Mouse (Mus musculus): ENCODE data around the gene Nol3. TPM values are rescaled to one million over a fixed set of nuclear protein-coding genes. Genes with fewer than 3 reads are reported as not detected.
A peak's percentile ranks its signal among the peaks of the same experiment; 100 is the strongest.
"Not testable (repeated sequence)": the region's sequence is repeated elsewhere in the genome, so short reads cannot be mapped to it uniquely, and the experiment has no call there.

Gene Nol3
- polyA plus RNA-seq (2012; ENCODE audit: insufficient read depth, insufficient read length, missing spikeins), result 57.4 and 71.2 TPM in 2 replicates

- Histone ChIP-seq H3K4me3 (ENCODE audit: insufficient read depth, low read depth, low read length) (peak within 1 kb of the TSS; percentile 66), H3K27ac (replicated peaks; ENCODE audit: low read depth, low read length) (no peak within 1 kb of the TSS), H3K4me1 (ENCODE audit: control insufficient read depth, insufficient read depth, insufficient read length, low read length) (no peaks in the 10 kb centered on the region)
Observed at GRCm38 (mm10) chr8:105275840-105276239, at the start of gene Nol3. Nol3 (plus strand) TSS chr8:105276140.

GRCm38 (mm10) chr8:105231503-105232320, 44.2 kb upstream of the Nol3 start:
- no peak overlapping the region for H3K27ac ChIP-seq (replicated peaks; ENCODE audit: low read depth, low read length)
- H3K4me1 ChIP-seq (ENCODE audit: control insufficient read depth, insufficient read depth, insufficient read length, low read length), result no peaks in the 10 kb centered on the region
- no peak overlapping the region for H3K4me3 ChIP-seq (ENCODE audit: insufficient read depth, low read depth, low read length)

DNA sequence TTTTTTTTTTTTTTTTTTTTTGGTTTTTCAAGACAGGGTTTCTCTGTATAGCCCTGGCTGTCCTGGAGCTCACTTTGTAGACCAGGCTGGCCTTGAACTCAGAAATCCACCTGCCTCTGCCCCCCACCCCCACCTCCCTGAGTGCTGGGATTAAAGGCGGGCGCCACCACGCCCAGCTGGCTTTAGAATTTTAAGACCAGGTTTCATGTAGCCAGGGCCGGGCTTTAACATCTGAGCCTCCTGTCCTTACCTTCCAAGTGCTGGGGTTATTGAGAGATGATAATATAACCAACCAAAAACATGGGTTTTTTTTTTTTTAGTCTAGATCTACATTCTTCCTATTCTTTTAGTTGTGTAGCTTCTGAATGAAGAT, 43.6 kb upstream of the Nol3 start:
- H3K4me1 ChIP-seq (ENCODE audit: control insufficient read depth, insufficient read depth, insufficient read length, low read length); H3K4me3 ChIP-seq (ENCODE audit: insufficient read depth, low read depth, low read length); H3K27ac ChIP-seq (replicated peaks; ENCODE audit: low read depth, low read length): not testable (repeated sequence)

DNA sequence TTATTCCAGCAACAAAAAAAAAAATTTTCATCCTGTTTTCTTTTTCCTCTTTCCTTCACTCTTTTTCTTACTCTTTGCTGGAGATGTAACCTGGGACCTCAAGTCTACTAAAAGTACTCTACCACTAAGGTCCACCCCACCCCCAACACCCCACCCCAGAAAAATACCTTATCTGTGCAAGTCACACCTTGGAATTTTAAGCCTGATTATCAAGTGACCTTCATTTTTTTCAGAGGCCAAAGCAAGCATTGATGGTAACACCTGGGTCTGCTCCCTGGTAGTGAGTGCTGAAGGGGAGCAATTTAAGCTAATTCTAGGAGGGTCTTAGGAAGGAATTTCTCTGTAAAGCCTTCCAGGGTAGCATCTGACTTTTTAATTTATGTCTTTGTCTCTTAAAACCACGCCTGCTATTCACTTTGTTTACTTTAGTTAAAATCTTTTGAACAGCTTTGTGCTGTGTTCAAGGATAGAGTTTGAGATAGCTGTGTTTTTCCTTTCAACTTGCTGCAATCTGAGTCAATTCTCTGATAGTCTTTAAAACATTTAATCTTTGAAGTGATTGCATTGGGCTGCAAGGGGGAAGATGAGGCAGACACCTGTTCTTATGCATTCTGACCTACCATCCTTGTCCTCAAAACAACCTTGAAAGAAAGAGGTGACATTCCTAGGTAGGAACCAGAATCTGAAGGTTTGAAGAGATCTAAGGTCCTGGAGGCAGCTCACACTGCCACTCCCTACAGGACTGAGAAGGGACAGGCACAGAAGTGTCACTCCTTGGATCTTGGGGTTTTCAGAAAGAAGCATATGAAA, 42.6 kb upstream of the Nol3 start:
- no peak overlapping the region for H3K27ac ChIP-seq (replicated peaks; ENCODE audit: low read depth, low read length)
- H3K4me1 ChIP-seq (ENCODE audit: control insufficient read depth, insufficient read depth, insufficient read length, low read length), result no peaks in the 10 kb centered on the region
- H3K4me3 ChIP-seq (ENCODE audit: insufficient read depth, low read depth, low read length), result no peak overlapping the region

GRCm38 (mm10) chr8:105235206-105235605, 40.7 kb upstream of the Nol3 start:
- Histone ChIP-seq H3K4me1 (ENCODE audit: control insufficient read depth, insufficient read depth, insufficient read length, low read length) (no peaks in the 10 kb centered on the region), H3K27ac (replicated peaks; ENCODE audit: low read depth, low read length) (no peak overlapping the region), H3K4me3 (ENCODE audit: insufficient read depth, low read depth, low read length) (no peak overlapping the region)

- H3K27ac ChIP-seq (replicated peaks; ENCODE audit: low read depth, low read length), result no peak overlapping the region
Observed at GRCm38 (mm10) chr8:105237442-105238142, 38.3 kb upstream of the Nol3 start.

DNA sequence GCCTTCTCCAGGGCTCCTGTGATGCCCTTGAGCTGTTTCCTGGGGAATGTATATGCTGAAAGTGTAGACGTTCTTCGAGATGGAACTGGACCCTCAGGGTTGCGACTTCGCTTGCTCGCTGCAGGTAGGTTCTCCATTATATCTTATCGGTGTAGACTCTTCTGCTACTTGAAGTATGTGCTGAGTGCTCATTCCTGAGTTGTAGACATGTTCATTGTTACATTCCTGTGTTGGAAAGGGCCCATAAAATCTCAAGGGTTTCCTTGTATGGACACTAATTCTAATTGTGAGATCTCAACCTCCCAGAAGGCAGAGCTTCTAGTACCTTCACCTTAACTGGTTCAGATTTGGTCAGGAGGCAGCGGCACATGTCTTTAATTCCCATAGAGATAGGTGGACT, 34.9 kb upstream of the Nol3 start:
- Histone ChIP-seq H3K4me3 (ENCODE audit: insufficient read depth, low read depth, low read length) (no peak overlapping the region), H3K27ac (replicated peaks; ENCODE audit: low read depth, low read length) (no peak overlapping the region), H3K4me1 (ENCODE audit: control insufficient read depth, insufficient read depth, insufficient read length, low read length) (no peaks in the 10 kb centered on the region)

More at GRCm38 (mm10) chr8:105237442-105238142, 38.3 kb upstream of the Nol3 start:
- no peak overlapping the region for H3K4me3 ChIP-seq (ENCODE audit: insufficient read depth, low read depth, low read length)
- H3K4me1 ChIP-seq (ENCODE audit: control insufficient read depth, insufficient read depth, insufficient read length, low read length), result no peaks in the 10 kb centered on the region

GRCm38 (mm10) chr8:105251954-105252353, 24.0 kb upstream of the Nol3 start:
- H3K4me3 ChIP-seq (ENCODE audit: insufficient read depth, low read depth, low read length), result no peak overlapping the region
- no peak overlapping the region for H3K27ac ChIP-seq (replicated peaks; ENCODE audit: low read depth, low read length)
- H3K4me1 ChIP-seq (ENCODE audit: control insufficient read depth, insufficient read depth, insufficient read length, low read length), result no peaks in the 10 kb centered on the region; the same call in 1 of the 2 replicates

DNA sequence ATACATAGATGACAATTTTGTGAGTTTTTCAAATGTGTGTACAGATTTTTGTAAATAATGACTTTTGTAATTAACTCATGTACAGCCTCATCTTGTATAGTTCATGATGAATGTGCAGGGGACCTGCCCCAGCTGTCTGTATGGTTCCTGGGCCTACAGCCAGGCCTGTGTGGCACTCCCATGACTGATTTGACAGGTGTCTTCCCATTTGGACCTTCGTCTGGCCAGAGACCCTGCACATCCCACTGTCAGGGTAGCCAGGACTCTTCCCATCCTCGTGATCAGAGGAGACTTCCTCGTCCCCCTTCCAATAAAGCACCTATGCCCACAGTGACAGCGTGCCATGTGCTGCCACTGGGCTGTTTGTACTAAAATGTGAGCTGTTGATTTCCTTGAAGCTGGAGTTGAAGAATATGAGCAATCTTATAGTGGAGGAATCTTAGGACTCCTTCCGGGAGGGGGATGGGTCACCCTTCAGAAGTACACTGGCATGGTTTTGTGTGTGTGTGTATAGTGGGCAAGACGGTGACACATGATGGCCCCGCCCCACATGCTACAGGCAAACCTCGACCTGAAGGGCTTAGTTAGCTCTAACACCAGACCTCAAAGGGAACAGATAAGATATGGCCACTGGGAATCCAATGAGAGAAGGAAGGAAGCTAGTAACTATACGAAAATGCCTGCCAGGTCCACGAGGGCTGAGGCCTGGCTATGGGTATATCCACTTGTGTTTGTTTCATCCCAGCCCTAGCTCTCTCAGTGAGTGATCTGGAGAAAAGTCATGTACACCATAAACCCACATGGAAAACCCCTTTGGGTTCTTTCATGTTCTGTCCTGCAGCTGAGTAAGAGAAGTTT, 23.0 kb upstream of the Nol3 start:
- Histone ChIP-seq H3K4me3 (ENCODE audit: insufficient read depth, low read depth, low read length) (no peak overlapping the region), H3K4me1 (ENCODE audit: control insufficient read depth, insufficient read depth, insufficient read length, low read length) (no peaks in the 10 kb centered on the region; the same call in 1 of the 2 replicates), H3K27ac (replicated peaks; ENCODE audit: low read depth, low read length) (no peak overlapping the region)

DNA sequence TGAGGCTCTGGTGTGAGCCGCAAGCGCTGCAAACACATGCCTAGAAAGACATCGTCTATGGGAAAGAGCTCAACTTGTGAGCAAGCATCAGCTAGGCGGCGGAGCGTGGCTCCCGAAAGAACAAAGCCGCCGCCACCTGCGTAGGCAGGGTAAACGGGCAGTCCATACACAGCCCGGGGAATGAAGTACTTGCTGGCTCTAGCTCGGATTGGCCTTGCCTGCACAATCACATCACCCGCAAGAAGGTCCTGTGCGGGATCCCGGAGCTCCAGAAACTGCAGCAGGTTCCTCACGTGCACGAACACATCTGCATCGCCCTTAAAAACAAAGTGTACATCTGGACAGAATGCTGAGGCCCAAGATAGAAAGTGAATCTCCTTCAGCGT, 22.2 kb upstream of the Nol3 start:
- Histone ChIP-seq H3K4me1 (ENCODE audit: control insufficient read depth, insufficient read depth, insufficient read length, low read length) (no peaks in the 10 kb centered on the region; the same call in 1 of the 2 replicates), H3K4me3 (ENCODE audit: insufficient read depth, low read depth, low read length) (peak overlapping the region; percentile 64; the same call in 1 of the 2 replicates), H3K27ac (replicated peaks; ENCODE audit: low read depth, low read length) (no peak overlapping the region)

DNA sequence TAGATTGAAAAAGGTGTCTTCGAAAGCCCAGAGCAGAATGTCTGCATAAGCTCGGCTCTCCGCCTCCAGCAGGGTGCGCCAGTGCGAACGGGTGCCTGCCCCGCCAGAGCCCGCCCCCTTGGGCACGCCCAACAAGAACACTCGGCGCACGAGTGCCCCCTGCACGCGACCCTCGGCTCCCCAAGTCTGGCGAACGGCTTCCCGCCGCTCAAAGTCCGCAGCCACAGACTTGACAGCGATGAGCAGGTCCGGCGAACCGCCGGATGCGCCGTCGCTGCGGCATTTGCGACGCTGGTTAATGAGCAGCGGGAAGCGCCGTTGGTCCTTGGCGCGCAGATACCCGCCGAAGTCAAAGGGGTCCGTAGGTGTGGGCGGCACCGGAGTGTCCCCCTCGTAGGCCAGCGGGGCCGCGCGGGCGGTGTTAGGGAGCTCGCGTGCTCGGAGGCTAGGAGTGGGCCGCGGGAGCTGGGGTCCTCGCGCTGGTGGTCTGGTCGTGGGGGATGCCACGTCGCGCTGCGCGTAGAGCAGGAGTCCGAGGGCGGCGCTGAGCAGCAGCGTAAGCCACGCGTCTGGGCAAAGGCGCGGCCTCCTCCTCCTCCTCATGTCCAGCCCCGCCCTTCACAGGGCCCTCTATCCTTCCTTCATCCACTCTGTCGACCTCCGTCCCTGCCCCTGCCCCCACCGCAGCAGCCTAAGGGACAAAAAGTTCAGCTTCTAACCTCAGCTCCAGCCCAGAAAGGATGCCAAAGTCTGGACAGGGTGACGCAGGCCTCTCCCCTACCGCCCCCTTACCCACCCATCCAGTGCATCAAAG, 21.6 kb upstream of the Nol3 start:
- Histone ChIP-seq H3K4me1 (ENCODE audit: control insufficient read depth, insufficient read depth, insufficient read length, low read length) (no peaks in the 10 kb centered on the region; the same call in 1 of the 2 replicates), H3K4me3 (ENCODE audit: insufficient read depth, low read depth, low read length) (peak overlapping the region; percentile 64), H3K27ac (replicated peaks; ENCODE audit: low read depth, low read length) (peak overlapping the region; percentile 27; the same call in 1 of the 2 replicates)

DNA sequence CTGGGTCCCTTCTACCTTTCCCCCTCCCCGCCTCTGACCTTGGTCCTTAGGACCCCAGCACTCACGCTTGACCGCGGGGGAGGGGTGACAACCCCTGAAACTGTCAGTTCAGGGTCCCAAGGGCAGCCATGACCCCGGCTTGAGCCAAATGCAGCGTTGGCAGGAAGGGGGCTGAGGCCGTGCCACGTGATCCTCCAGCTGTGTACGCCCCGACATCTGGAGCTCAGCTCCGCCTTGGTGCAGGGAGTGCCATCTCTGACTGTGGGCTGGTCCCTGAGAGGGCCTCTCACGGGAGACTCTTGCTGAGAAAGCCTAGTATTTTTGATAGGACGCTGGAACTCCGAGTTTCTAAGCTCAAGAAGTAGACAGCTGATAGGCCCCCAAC, 21.0 kb upstream of the Nol3 start, which contains the start of gene B3gnt9:
B3gnt9 (minus strand) TSS at position 188 of the 385 bp plus-strand sequence.
- Histone ChIP-seq H3K27ac (replicated peaks; ENCODE audit: low read depth, low read length) (peak within 1 kb of the TSS; percentile 27; the same call in 1 of the 2 replicates), H3K4me3 (ENCODE audit: insufficient read depth, low read depth, low read length) (peak within 1 kb of the TSS; percentile 64), H3K4me1 (ENCODE audit: control insufficient read depth, insufficient read depth, insufficient read length, low read length) (no peaks in the 10 kb centered on the region; the same call in 1 of the 2 replicates)

GRCm38 (mm10) chr8:105257318-105258114, 18.4 kb upstream of the Nol3 start:
- Histone ChIP-seq H3K4me1 (ENCODE audit: control insufficient read depth, insufficient read depth, insufficient read length, low read length) (no peaks in the 10 kb centered on the region; the same call in 1 of the 2 replicates), H3K27ac (replicated peaks; ENCODE audit: low read depth, low read length) (no peak overlapping the region), H3K4me3 (ENCODE audit: insufficient read depth, low read depth, low read length) (no peak overlapping the region)

All from brown adipose tissue, adult 24 weeks (tissue).